Mouse (Mus musculus) testis, postnatal 10 days (tissue): ENCODE data around the gene Rbm47.

ENCODE experiments used
- DNase-seq: peaks from one replicate; pipeline ENCODE4 v3.0.0; 2021; ENCODE audit warnings: low spot score

Gene Rbm47

DNA sequence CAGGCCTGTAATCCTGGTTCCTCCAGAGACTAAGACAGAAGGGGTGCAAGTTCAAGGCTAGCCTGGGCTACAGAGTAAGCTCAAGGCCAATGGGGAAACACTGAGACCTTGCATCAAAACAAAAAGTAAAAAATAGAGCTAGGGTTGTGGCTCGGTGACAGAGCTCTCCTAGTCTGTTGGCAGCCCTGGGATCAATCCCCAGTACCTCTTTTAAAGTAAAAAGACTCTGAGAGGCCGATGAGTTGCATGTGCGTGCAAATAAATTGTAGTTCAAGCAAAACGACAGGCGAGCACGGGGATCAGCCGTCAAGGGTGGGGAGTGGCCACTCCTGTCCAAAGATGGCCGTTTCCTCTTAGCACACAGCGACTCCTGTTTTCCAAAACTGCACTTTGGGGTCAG lies 48.0 kb downstream of the Rbm47 start:
- DNase-seq = no peak

DNA sequence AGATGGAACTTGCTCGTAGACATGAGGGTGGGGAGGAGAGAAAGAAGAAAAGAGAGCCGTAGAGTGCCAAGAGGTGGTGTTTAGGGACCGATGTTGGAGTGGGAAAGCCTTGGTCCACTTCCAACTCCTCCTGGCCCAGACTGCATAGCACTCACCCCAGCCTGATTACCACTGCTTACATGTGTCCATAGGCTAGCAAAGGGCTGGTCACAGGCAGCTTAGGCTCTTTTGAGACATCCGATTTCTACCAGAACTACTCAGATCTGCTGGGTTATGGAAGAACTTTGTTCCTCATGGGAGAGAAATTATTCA lies 48.9 kb downstream of the Rbm47 start:
- DNase-seq = no peak

- DNase-seq = no peak
Measured at GRCm38 (mm10) chr5:66123295-66124088, 49.4 kb downstream of the Rbm47 start.

DNA sequence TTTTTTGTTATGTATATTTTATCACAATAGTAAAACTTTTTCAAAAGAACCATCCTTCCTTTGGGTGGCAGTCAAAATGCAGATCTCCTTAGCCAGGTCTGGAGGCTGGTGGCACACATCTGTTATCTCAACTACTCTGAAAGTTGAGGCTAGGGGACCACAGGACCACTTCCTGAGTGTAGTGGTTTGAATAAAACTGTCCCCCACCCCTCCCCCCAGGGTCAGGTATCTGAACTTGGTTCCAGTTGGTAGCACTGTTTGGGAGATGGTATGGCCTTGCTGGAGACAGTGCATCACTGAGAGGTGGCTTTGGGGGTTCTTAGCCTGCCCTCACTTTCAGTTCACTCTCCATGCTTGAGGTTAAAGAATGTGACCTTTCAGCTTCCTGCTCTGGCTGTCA lies 51.7 kb downstream of the Rbm47 start:
- DNase-seq = no peak

DNA sequence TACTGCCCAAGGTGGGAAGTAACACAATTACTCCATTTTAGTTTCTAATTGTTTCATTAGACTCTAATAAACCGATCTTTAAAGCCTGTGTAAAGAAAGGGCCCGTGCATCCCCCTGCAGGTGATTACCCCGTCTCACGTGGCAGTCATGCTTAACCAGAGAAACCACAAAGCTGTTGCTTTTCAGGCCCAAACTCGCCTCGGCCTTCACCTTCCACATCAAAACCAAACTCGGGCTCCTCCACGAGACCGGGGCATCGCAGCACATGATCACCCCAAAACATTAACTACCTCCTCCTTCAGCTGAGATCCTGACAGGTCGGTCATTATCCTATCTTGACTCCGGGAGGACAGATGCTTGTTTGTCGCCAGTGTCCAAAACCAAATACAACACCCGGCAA lies 58.2 kb downstream of the Rbm47 start:
- no peak for DNase-seq

DNA sequence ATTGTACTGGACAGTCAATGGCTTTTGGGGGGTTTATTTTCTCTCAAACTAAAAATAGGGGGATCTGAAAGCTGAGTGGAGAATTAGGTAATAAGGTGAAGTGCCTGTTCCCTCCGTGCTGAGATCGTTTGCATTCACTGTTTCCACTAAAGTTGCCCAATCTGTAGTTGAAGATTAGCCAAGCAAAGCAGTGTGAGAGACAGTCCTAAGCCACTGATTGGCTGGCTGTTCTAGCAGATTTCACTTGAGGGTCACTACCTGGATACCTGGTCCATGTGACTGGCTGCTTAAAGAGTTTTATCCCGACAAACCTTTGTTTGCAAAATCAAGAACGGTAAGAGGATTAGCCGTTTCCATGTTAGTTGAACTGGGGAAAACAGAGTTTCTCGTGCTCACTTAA lies 58.7 kb downstream of the Rbm47 start:
- DNase-seq = no peak

GRCm38 (mm10) chr5:66112059-66112458 lies 60.9 kb downstream of the Rbm47 start:
- DNase-seq = no peak

- DNase-seq = no peak
Measured at GRCm38 (mm10) chr5:66106372-66106771, 66.5 kb downstream of the Rbm47 start.

GRCm38 (mm10) chr5:66105946-66106345 lies 67.0 kb downstream of the Rbm47 start:
- no peak for DNase-seq

DNA sequence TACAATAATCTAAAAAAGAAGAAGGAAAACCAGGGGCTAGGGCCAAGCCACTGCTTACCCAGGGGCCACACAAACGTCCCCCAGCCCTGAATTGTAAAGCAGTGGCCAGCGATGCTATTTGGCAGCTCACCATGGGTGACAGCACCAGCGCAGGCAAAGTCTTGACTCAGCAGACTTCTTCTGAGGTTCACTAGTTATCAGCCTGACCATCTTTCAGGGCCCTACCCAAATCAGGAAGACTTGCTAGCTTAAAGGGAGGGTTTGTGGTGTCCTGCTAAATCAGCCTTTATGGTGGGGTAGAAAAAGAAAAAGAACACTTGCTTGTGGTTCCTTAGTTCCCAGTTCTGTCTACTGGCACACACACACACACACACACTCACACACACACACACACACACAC lies 67.6 kb downstream of the Rbm47 start:
- no peak for DNase-seq

DNA sequence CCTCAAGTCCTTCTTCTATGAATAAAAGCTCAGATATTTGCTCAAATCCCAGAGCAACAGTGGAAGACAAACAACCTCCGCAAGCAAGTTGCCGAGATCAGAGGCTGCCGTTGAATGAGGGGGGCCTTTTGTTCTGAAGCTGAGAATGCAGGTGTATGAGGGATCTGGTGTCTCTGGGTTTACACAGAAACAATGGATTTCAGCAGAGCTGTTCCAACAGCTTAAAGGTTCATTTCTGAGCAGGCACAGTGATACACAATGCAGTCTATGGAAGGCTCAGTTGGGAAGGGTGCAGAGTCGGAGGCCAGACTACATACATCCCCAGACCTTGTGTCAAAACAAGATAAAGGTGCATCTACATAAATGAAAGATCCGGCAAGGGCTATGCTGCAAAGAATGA lies 69.5 kb downstream of the Rbm47 start:
- DNase-seq = no peak

- DNase-seq = no peak
Measured at GRCm38 (mm10) chr5:66102821-66103220, 70.1 kb downstream of the Rbm47 start.

GRCm38 (mm10) chr5:66101577-66101976 lies 71.3 kb downstream of the Rbm47 start:
- DNase-seq = peak; percentile 61

DNA sequence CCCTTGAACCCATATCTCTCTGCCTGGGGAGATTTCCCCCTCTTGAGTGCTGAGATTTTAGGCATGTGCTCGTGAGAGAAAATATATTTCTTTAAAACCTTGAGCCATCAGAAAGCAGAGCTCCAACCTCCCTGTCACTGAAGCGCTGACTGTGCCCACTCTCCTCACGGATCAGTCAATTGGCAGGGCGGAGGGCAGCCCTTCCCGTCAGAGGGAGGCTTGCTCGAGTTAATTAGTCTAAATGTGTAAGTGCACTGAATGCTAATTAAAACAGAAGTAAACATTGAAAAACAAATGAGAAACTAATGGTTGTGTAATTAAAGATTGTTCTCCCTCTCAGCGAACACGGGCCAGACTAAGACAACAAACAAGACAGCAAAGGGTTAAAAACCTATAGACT lies 72.6 kb downstream of the Rbm47 start:
- DNase-seq = no peak

DNA sequence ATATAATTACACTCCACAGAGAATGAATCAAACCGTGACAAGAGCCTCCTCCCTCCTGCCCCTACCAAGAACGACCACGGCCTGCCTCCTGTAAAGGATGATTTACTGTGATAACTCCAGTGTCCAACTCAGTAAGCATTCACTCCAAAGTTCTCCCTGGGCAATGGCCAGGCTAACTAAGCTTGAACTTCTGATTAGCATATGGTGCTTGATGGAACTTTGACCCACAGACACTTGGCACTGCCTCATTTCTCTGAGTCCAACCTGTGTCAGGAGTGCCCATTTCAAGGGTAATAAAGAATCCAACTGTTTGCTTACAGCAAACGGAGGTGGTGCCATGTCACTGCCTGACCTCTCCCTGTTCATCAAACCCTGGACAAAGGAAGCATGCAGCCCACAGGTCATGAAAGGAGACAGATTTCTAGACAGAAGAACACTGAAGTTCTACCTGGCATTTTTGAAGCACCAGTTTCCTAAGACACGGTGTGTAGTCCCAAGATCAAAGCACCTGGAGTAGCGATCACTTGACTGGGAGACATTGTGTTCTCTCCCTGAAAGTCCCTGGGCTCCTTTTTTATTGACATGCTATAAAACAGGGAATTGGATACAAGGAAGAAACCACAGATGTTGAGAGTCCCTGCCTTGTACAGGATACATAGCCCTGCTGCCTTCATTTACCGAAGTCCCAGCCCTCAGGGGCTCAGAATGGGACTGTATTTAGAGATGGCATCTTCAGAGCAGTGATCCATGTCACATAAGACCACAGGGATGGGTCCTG lies 74.6 kb downstream of the Rbm47 start:
- DNase-seq = no peak

- DNase-seq = no peak
Measured at GRCm38 (mm10) chr5:66096081-66096480, 76.8 kb downstream of the Rbm47 start.

- no peak for DNase-seq
Measured at GRCm38 (mm10) chr5:66095166-66095565, 77.8 kb downstream of the Rbm47 start.

DNA sequence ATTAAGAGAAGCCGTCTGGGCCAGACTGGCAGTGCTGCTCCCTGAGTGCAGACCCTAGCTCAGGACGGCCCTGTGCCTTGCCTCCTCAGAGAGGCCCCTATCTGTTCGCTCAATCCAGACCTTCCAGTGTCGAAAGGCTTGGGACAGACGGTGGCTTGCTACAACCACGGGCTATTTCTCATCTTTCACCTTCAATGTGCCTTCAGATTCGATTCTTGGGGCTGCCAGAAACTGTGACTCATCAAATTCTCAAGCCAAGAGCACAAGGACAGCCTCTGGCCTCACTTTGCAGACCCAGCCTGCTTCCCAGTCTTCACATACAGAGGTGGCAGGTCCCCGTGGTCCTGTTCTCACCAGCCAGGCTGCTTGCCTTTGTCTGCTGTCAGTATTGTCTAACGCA lies 82.9 kb downstream of the Rbm47 start:
- DNase-seq = no peak

DNA sequence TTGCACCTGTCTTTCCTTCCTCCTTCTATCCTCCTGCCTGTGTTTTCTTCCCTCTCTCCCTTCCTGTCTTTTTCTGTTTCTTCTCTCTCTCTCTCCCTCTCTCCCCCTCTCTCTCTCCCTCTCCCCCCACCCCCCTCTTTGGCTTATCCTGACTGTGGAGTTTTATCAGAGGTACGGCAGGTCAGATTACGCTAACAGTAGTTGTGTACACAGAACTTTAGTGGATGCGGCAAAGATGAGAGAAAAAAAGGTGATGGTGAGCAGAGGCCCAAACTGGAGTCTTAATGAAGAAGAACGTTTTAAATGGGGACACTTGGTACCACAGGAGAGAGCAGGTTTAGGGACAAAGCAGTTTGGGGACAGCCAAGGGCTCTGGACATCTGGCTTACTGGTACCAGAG lies 83.3 kb downstream of the Rbm47 start:
- no peak for DNase-seq

DNA sequence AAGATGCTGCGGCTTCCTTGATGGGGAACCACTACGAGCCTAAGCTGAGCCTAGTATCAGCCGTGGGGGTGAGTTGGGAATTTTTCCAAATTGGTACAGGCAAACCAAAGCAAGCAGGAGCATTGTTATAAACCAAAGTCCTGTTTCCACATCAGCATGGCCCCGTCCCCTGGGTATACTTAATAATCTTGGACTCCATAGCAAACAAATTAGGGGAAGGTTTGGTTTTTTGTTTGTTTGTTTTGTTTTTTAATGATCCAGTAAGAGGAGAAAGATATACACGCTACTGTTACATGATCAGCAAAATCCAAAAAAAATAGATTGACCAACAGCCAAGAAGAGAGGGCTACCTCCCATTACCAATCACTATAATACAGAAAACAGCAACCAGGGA lies 84.0 kb downstream of the Rbm47 start:
- DNase-seq = no peak

DNA sequence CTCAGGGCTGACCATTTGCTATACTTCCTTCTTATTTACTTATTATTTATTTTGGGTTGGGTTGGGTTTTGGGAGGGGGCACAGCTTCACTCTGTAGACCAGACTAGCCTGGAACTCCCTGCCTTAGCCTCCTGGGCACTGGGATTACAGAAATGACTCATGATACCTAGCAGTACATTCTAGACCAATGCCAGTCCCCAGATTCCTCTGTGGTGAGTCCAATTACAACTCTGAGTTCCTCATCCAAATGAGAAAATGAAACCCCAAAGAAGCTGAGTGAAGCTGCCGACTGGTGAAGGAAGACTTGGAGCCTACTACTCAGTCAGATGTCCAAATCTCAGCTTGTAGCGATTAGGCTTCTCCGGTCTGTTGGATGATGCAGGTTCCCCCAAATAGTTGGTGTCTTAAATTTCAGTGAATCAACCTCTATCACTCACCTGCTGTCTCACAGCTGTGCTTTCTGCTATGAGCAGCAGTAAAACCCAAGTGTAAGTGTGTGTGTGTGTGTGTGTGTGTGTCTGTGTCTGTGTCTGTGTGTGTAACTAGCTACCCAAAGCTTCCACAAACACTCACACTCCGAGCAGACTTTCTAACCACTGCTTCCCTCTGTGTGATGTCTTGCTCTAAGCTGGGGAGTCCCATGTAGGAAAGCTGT lies 84.5 kb downstream of the Rbm47 start:
- DNase-seq = no peak

DNA sequence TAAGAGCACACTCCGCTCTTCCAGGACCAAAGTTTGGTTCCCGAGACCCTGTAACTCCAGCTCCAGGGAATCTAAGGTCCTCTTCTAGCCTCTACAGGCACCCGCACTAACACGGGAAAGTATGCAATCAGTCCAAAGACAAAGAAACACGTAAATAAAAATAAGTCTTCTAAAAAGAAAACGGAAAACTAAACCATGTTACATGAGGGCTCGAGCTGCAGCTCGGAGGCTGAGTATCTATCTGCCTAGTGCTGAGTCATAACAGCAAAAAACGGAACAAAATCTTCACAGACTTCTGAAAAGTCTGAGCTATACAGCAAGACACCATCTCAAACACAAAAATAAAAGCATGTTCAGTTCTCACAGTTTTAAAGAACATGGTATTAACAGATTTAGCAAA lies 86.0 kb downstream of the Rbm47 start:
- DNase-seq = no peak

DNA sequence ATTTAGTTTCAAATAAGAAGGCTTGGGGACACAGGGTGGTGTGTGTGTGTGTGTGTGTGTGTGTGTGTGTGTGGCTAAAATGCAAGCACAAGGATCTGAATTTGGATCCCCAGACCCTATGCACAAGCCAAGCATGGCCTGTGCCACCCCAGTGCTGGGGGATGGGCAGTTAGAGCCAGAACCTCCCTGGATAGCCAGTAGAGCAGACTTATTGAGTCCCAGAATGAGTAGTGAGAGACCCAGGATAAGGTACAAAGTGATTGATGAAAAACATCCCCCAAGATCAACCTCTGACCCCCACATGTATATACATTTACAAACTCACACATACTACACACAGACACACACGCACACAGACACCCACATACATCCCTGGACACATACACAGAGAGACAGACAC lies 86.6 kb downstream of the Rbm47 start:
- no peak for DNase-seq
